Mouse (Mus musculus) retina, adult 2 months (tissue): ENCODE results near the gene Ensa.
"Not testable (repeated sequence)": the region's sequence is repeated elsewhere in the genome, so short reads cannot be mapped to it uniquely, and the experiment has no call there.

Experiments used
- DNase-seq: peaks from one replicate; pipeline ENCODE4 v3.0.0-alpha.2; 2012; ENCODE audit warnings: low read depth, low spot score

Ensa gene

GRCm38 (mm10) chr3:95643097-95643496 lies 18.3 kb downstream of the Ensa start:
- DNase-seq: no peak

- DNase-seq: no peak
Observed at GRCm38 (mm10) chr3:95645313-95646235, 20.8 kb downstream of the Ensa start.

DNA sequence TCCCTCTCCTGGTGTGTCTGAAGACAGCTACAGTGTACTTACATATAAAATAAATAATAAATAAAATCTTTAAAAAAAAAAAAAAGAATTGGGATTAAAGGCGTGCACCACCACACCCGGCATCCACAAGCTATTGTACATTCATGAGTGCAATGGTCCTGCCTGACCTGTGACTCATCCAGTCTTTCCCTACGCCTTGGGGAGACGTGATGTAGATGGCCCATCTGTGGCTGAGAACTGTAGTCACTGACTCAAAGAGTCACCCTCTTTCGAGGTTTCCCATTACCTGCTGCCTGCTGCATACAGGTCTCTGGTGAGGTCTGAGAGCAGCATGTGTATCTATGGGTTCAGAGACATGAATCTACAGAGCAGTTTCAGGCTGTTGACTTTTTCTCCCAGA lies 23.2 kb downstream of the Ensa start:
- no peak for DNase-seq

DNA sequence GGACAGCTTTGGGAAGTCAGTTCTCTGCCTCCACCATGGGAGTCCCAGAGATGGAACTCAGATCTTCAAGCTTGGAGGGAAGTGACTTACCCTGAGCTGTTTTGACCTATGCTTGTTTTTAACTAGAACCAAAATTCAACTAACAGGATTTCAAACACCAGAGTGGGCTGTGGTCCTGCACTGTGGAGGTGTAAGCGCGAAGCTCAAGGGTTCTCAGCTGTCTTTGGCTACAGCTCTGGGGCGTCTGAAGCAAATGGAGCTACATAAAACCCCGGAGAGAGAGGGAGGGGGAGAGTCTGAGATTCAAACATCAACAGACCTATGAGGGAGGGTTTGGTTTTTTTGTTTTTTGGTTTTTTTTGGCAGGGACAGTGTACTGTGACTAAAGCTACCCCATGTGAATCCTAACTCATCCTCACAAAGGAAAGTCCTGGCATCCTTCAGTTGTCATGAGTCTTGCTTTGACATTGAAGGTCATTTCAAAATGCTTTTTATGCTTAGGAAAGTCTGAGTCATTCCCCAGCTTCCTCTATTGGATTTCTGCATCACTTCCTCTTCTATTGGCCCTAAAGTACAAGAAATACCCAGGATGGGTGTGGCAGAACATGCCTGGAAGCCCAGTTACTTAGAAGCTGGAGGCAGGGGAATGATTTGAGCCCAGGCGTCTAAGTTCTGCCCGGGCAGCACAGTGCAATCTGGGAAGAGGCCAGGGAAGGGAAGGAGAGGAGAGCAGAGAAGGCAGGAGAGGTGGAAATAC lies 25.7 kb downstream of the Ensa start:
- DNase-seq: no peak

GRCm38 (mm10) chr3:95651033-95651373 lies 26.2 kb downstream of the Ensa start:
- no peak for DNase-seq

- no peak for DNase-seq
Observed at GRCm38 (mm10) chr3:95651391-95652203, 26.8 kb downstream of the Ensa start.

GRCm38 (mm10) chr3:95652204-95652811 lies 27.5 kb downstream of the Ensa start:
- DNase-seq: no peak

- DNase-seq: no peak
Observed at GRCm38 (mm10) chr3:95652871-95653270, 28.1 kb downstream of the Ensa start.

GRCm38 (mm10) chr3:95653473-95654034 lies 28.8 kb downstream of the Ensa start:
- no peak for DNase-seq

DNA sequence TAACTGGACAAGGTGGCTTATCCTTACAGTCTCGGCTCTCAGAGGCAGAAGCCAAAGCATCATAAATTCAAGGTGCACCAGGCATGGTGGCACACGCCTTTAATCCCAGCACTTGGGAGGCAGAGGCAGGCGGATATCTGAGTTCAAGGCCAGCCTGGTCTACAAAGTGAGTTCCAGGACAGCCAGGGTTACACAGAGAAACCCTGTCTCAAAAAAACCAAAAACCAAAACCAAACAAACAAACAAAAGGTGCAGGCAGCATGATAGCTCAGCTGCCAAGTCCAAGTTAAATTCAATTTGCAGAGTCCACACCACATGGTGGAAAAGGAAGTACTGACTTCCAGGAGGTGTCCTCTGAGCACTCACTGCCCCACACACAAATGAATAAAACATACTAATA lies 29.6 kb downstream of the Ensa start:
- DNase-seq: not testable (repeated sequence)

GRCm38 (mm10) chr3:95655437-95655836 lies 30.6 kb downstream of the Ensa start:
- no peak for DNase-seq

GRCm38 (mm10) chr3:95657108-95657507 lies 32.3 kb downstream of the Ensa start:
- no peak for DNase-seq

DNA sequence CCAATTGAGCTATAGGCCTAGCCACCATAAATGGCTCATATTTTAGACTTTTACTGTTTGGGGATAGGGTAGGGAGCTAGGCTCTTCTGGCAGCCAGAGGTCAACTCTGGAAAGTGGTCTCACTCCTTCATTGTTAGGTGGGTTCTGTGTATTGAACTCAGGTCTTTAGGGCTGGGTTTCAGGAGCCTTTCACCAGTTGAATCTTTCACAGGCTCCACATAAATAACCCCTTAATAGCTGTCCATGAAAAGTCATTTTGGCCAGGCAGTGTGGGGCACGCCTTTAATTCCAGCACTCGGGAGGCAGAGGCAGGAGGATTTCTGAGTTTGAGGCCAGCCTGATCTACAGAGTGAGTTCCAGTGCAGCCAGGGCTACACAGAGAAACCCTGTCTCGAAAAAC lies 32.9 kb downstream of the Ensa start:
- no peak for DNase-seq

DNA sequence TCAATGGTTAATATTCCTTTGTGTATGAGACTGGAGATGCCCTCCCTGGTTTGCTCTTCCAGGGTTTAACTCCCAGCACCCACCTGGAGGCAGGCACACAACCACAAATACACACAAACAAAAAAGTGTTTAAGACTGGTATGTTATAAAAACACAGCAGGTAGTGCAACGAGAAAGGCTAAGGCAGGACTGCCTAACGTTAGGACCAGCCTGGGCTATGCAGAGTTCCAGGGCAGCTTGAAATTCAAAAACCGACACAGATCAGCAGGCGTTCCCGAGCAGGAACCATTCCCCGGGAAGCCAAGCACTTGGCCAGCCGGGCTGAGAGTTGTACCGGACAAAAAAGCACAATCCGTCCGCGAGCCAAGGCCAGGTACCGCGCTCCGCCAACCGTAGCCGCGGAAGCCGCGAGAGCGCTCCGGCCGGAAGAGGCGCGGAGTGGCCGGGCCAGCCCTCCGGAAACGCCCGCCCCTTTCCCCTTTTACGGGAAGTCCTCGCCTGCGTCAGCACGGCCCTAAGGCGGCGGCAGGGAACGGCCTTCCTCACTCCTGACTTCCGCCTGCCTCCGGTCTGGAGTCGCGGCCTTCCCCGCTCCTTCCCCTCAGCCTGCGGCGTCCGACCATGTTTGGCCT lies 33.6 kb downstream of the Ensa start, which contains the start of gene Mcl1:
Gene Mcl1, plus strand, starts transcription at position 553 of the 632 bp plus-strand sequence.
- DNase-seq: peak; percentile 83

DNA sequence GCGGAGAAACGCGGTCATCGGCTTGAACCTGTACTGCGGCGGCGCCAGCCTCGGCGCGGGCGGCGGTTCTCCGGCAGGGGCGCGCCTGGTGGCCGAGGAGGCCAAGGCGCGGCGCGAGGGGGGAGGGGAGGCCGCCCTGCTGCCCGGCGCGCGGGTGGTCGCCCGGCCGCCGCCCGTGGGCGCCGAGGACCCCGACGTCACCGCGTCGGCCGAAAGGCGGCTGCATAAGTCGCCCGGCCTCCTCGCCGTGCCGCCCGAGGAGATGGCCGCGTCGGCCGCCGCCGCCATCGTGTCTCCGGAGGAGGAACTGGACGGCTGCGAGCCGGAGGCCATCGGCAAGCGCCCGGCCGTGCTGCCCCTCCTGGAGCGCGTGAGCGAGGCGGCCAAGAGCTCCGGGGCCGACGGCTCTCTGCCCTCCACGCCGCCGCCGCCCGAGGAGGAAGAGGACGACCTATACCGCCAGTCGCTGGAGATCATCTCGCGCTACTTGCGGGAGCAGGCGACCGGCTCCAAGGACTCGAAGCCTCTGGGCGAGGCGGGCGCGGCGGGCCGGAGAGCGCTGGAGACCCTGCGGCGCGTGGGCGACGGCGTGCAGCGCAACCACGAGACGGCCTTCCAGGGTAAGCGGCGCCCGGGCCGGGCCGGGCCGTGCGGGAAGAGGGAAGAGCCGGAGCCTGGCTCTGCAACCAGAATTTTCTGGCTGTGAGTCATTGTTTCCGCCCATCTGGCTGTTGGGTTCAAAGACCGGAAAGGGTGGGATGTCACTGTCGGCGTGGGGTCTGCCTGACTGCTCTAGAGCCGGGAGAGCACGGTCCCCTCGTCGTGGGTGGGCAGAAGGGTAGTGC lies 34.3 kb downstream of the Ensa start:
- DNase-seq: no peak

GRCm38 (mm10) chr3:95659948-95660347 lies 35.2 kb downstream of the Ensa start:
- no peak for DNase-seq

- DNase-seq: no peak
Observed at GRCm38 (mm10) chr3:95660788-95661478, 36.1 kb downstream of the Ensa start.

DNA sequence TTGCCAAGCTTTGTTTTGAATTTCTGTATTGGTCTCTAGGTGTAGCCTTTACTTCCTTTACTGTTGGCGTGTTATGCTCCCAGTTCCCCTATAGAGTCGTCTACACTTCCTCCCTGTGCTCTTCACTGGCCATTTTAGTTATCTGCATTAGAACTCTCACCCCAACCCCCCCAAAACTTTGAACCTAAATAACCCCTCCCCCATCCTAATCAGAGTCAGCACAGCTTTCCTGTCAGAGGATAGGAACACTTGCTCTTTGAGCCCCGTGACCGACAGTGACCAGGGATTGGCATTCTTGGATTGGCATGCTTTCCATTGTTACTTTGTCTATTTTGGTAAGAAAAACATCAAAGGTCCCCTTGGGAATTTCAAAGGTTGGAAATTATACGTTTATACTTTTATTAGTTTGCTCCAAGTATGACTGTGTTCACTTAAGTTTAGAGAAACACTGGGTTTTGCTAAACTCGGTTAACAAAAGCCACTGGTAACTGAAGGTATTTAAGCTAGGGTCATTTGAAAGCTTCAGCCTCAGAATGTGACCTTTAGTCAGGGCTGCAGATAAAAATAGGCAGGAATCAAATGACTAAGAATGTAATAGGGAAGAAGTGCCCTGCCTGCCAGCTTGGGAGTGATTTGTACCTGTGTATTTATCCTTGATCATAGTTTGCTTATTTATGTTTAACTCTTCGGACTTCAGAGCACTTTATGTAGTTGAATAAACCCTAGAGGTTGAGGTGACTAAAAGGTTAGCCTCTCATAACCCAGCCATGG lies 37.3 kb downstream of the Ensa start:
- no peak for DNase-seq
